Mouse (Mus musculus): ENCODE results near the gene Whrn.

The Whrn gene

GRCm38 (mm10) chr4:63408247-63408646, 87.5 kb downstream of the Whrn start:
- peak; percentile 63 for DNase-seq (ENCODE audit: low read depth)

DNA sequence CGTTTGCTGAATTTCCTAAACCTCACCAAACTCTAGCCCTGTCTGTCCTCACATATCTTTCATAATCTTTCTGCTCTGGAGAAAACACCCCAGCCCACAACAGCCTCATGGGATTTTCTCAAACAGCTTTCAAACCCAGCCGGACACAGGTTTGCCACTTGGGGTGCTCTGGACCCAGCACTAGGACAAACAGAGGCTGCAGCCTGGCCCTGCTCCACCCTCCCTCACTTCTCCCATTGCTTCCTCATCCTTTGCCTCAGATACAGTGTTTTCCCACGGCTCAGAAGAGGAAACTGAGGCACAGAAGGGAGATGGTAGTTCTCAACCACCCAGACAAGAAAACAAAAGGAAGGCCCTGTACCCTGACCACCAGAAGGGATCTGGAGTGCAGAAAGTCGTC, 90.1 kb downstream of the Whrn start:
- no peak for DNase-seq (ENCODE audit: low read depth)

DNA sequence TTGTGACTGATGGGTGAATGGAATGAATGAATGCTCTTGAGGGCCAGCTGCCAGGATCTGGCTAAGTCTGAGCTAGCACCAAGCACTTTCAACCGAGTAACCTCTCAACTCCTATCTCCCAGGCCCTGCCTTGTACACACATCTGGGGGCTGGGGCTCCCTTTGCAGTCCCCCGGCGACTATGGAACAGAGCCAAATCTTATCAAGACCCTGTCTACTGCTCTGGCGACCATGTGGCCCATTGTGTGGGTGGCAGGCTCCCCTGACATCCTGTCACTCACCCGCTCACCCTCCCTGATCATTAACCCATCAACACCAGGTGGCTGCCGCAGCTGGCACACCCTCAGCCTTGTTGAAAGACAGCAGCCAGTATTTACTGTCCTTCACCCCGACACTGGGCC, 90.7 kb downstream of the Whrn start:
- peak; percentile 40 for DNase-seq (ENCODE audit: low read depth)

GRCm38 (mm10) chr4:63404205-63404604, 91.6 kb downstream of the Whrn start:
- no peak for DNase-seq (ENCODE audit: low read depth)

DNA sequence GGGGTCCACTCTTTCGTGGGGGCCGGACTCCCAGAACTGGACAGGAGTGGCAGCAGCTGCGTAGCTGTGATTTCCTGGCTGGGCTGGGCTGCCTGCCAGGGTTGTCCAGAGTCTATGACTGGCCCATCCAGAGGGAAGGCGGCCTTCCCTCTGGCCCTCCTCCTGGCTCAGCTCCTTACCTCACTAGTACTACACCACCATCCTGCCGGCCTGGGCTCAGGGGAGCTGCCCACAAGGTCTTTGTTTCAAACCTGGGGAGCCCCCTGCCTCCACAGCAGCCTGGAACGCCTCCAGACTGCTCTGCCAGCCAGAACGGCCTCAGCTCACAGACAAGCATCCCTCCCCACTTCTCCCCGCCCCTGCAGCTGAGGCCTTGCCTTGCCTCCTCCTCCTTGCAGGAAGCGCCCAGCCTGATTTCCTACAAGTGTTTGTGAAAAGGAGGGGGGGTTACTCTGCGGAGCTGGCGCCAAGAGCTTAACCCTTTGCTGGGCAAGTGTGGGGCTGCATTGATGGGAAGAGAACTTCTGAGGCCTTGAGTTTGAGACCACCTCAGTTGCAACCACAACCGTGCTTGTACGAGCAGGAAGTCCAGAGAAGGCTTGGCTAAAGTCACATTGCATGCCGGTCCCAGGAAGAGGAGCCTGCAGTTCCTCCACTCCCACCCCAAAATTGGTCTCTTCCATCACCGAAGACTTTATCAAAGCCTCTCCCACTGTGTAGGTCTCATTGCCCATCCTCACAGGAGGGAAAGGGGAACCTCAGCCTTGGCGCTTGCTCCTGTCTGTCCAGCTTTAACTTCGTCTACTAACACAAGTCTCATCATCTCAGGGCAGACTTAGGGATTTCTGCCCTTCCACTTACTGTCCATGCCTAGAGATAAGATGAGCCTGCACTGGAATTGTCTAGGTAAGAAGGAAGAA, 92.5 kb downstream of the Whrn start, which contains the start of gene Akna:
Gene Akna (minus strand): TSS at position 315 of the 920 bp plus-strand sequence.
- DNase-seq (ENCODE audit: low read depth) = peak; percentile 100

DNA sequence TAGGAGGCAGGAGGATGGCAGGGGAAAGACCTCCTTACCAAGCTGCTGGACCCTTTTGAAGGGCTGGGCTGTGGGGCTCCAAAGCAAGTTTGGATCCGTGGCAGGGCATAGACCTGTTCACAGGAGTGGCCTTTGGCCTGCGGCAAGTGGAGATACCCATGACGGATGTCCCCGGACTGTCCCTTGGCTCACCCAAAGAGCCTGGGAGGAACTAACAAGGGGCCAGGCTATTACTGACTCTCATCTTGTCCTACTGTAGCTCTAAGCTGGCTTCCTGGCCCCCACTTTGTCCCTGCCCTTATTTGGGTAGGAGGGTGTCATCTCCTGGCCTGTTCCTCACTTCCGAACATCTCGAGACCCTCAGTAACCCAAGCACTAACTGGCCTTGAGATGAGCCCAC, 93.2 kb downstream of the Whrn start:
- DNase-seq (ENCODE audit: low read depth) = no peak

DNA sequence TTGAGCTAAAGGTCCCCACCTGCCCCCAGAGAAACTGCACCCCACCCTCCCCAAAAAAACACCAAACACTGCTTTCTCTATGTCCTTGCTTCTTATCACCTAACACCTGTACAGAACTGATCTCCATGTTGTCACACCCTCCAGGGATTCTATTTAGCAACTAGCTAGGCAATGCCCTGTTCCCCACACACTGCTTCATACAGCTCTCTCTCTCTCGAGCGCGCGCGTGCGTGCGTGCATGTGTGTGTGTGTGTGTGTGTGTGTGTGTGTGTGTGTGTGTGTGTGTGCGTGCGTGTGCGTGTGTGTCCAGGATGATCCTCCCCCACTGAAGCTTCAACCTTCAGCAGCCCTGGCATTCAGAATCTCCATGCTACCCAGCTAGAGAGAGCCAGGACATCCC, 93.7 kb downstream of the Whrn start:
- no peak for DNase-seq (ENCODE audit: low read depth)

DNA sequence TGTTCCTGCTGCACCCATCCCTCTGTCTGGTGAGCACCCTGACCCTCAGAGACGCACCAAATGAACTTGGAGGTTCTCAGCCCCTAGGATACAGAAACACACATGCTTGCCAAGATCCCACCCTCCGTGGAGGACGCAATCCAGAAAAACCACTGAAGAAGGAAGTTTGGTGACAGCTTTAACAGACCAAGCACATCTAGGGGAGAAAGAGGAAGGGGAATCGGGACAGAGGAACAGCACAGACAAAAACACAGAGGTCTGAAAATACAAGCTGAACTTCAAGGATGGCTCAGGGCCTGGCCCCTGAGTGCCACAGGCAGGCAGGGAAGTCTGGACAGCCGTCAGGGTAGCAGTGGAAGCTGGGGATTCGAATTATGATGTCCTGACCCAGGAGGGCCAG, 94.2 kb downstream of the Whrn start:
- DNase-seq (ENCODE audit: low read depth) = no peak

- peak; percentile 34 for DNase-seq (ENCODE audit: low read depth)
Measured at GRCm38 (mm10) chr4:63400541-63401306, 95.1 kb downstream of the Whrn start.

DNA sequence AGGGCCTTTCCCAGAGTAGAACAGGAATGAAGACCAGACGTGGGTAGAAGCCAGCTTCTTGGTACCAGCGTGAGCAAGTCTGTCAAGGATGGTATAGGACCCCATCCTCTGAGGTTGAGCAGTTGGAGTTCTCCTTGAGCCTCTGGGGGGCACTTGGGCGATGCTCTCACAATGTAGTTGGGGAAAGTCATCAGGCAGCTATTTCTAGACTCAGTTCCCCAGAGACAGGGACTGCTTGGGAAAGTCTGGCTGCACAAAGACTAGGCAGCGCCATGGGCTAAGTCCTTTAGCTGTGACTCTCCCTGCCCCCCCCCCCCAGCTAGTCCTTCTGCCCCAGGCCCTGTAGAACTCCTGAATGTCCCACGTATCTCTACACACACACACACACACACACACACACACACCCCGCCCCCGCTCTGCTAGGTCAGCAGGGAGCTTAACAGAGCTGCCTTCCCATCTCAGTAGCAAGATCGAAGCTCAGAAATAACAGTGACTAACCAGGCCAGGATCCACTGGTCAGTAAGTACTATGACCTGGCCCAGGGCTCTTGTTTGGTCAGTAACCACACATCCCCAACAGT, 96.0 kb downstream of the Whrn start:
- peak; percentile 56 for DNase-seq (ENCODE audit: low read depth)

GRCm38 (mm10) chr4:63398854-63399609, 96.8 kb downstream of the Whrn start:
- DNase-seq (ENCODE audit: low read depth) = no peak

- no peak for DNase-seq (ENCODE audit: low read depth)
Measured at GRCm38 (mm10) chr4:63397981-63398537, 97.7 kb downstream of the Whrn start.

DNA sequence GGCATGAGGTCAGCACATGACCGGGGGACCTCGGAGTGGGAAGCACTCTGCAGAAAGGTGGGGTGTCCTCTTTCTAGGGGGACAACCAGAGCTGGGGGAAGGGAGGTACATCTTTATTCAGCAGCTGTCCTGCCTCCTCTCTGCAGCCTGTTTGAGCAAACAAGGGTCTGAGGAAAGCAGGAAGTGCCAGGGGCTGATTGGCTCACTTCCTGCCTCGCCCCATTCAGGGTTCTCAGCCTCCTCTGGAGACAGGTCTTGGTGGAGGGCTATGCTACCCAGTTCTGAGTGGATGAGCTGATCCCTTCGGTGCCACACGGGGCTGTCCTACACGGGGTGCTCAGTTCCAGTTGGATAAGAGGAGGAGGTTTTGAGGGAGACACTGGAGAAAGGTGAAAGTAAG, 104.5 kb downstream of the Whrn start:
- no peak for DNase-seq (ENCODE audit: low read depth)

DNA sequence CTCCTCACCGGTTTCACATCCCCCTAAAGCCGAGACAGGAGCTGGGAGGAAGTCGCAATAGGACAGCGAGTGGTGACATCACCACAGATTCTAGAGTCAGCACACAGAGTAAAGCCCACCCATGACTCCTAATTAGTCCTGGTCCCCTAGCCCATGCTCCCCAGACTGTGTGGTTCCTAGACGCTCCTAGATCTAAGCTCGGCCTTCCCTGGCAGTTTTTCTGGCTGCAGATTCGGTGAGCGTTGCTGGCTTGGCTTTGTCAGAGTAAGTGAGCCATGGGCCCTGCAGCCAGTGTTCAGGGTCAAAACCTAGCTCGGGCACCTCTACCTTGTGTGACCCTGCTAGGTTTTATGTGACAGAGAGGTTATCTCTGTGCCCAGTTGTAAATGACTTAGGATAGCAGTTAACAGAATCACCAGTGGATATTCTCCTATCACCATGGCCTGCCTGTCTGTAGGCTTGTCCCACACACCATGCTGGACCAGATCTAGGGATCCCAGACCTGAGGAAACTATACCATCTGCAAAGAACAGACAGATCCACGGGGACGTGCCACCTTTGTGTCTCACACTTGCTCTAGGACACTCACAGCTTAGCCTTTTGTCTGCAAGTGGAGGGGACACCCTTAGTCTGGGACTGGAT, 105.8 kb downstream of the Whrn start:
- no peak for DNase-seq (ENCODE audit: low read depth)

DNA sequence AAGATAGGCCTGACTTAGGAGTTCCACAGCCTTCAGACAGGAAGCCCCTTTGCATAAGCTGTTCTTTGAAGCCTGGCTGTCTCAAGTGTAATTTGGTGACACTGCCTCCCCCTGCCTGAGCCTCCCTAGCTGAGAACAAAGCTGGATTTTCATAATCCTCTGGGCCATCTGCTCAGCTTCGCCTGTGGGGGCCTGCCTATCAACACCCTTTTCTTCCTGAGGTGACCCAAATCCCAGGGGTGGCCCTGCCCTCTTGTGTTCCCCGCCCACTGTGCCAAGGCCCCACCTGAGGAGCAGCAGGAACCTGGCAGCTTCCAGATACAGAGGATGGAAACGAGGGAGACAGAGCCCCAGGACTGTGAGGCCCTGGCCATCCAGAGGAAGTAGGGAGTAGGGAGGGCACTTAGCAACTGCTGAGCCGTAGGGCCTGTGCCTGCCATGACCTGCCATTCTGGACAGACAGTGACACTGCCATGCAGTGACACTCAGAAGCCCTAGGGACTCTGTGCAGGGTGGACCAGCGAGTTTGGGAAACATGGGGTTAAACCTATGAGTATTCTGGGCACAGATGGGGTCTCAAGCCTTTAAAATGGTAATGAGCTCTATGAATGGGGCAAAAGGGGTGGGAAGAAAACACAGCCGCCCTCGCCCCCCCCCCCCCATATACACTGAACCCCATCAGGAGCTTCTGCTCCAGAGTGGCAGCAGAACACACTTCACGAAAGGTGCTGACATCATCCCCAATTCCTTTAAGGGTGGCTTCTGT, 106.5 kb downstream of the Whrn start:
- DNase-seq (ENCODE audit: low read depth) = no peak

GRCm38 (mm10) chr4:63388029-63388428, 107.8 kb downstream of the Whrn start:
- no peak for DNase-seq (ENCODE audit: low read depth)

- no peak for DNase-seq (ENCODE audit: low read depth)
Measured at GRCm38 (mm10) chr4:63385784-63386183, 110.0 kb downstream of the Whrn start.

DNA sequence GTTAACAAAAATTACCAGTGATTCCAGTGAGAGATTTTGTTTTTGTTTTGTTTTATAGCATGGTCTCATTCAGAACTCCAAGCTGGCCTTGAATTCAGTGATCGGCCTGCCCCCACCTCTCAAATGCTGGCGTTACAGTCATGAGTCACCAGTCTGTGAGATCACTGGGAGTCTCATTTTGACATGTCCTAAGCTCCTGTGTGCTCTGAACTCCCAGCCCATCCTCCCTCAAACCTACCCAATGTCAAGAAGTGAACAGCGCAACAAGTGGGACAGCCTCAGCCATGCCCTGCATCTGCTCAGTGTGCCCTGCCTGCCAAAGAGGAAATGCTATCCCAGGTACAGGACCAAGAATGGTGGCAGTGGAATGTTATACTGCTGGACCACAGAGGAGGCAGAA, 110.5 kb downstream of the Whrn start:
- no peak for DNase-seq (ENCODE audit: low read depth)

DNA sequence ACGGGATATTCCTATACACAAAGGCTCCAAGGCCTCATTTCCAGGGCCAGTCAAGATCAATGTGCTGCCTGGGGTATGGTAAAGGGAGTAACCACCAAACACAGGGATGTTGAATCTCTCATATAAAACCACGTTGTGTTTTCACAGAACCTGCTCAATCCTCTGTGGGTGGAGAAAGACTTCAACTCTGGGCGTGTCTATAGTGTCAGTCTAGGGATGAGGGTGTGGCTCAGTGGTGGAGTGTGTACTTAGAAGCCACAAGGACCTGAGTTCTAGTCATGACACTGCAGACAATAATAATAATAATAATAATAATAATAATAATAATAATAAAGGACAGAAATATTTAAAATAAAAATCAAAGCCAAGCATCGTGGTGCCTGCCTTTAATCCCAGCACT, 111.5 kb downstream of the Whrn start:
- no peak for DNase-seq (ENCODE audit: low read depth)

- DNase-seq (ENCODE audit: low read depth) = no peak
Measured at GRCm38 (mm10) chr4:63383474-63383873, 112.3 kb downstream of the Whrn start.
